Mouse (Mus musculus): ENCODE measurements at regions not wholly inside any gene's neighbourhood (a gene's known extent, or its start where the extent isn't known, plus 50 kb on each side); places are given as distances from the start of the nearest gene placed in this dataset.

- DNase-seq (ENCODE audit: low spot score in 2 of 2): no peak
Measured at GRCm38 (mm10) chr9:61766187-61766586, 148.2 kb downstream of the Rplp1 start.

GRCm38 (mm10) chr9:61765366-61765765, 149.0 kb downstream of the Rplp1 start:
- no peak for DNase-seq (ENCODE audit: low spot score in 2 of 2)

GRCm38 (mm10) chr9:61757806-61758205, 156.5 kb downstream of the Rplp1 start:
- DNase-seq (ENCODE audit: low spot score in 2 of 2): no peak

GRCm38 (mm10) chr9:61756801-61757342, 157.5 kb downstream of the Rplp1 start:
- no peak for DNase-seq (ENCODE audit: low spot score in 2 of 2)

GRCm38 (mm10) chr9:61756224-61756800, 158.0 kb downstream of the Rplp1 start:
- no peak for DNase-seq (ENCODE audit: low spot score in 2 of 2)

- DNase-seq (ENCODE audit: low spot score in 2 of 2): no peak
Measured at GRCm38 (mm10) chr9:61755311-61755710, 159.0 kb downstream of the Rplp1 start.

GRCm38 (mm10) chr9:61753795-61754194, 160.5 kb downstream of the Rplp1 start:
- DNase-seq (ENCODE audit: low spot score in 2 of 2): no peak

- no peak for DNase-seq (ENCODE audit: low spot score in 2 of 2)
Measured at GRCm38 (mm10) chr9:61749201-61749600, 165.1 kb downstream of the Rplp1 start.

- no peak for DNase-seq (ENCODE audit: low spot score in 2 of 2)
Measured at GRCm38 (mm10) chr9:61748416-61748815, 165.9 kb downstream of the Rplp1 start.

- DNase-seq (ENCODE audit: low spot score in 2 of 2): no peak
Measured at GRCm38 (mm10) chr9:61746401-61746800, 167.9 kb downstream of the Rplp1 start.

- no peak for DNase-seq (ENCODE audit: low spot score in 2 of 2)
Measured at GRCm38 (mm10) chr9:61745301-61745801, 169.0 kb downstream of the Rplp1 start.

GRCm38 (mm10) chr9:61733540-61733939, 180.8 kb downstream of the Rplp1 start:
- no peak for DNase-seq (ENCODE audit: low spot score in 2 of 2)

- no peak for DNase-seq (ENCODE audit: low spot score in 2 of 2)
Measured at GRCm38 (mm10) chr9:61732747-61733146, 181.6 kb downstream of the Rplp1 start.

- DNase-seq (ENCODE audit: low spot score in 2 of 2): no peak
Measured at GRCm38 (mm10) chr9:61728115-61728514, 186.2 kb downstream of the Rplp1 start.

GRCm38 (mm10) chr9:61727651-61728050, 186.7 kb downstream of the Rplp1 start:
- no peak for DNase-seq (ENCODE audit: low spot score in 2 of 2)

GRCm38 (mm10) chr9:61724070-61724469, 190.3 kb downstream of the Rplp1 start:
- DNase-seq (ENCODE audit: low spot score in 2 of 2): no peak

- no peak for DNase-seq (ENCODE audit: low spot score in 2 of 2)
Measured at GRCm38 (mm10) chr9:61723021-61723581, 191.2 kb downstream of the Rplp1 start.

GRCm38 (mm10) chr9:61721851-61722250, 192.5 kb downstream of the Rplp1 start:
- no peak for DNase-seq (ENCODE audit: low spot score in 2 of 2)

- no peak for DNase-seq (ENCODE audit: low spot score in 2 of 2)
Measured at GRCm38 (mm10) chr9:61721071-61721470, 193.3 kb downstream of the Rplp1 start.

- no peak for DNase-seq (ENCODE audit: low spot score in 2 of 2)
Measured at GRCm38 (mm10) chr9:61720206-61720605, 194.1 kb downstream of the Rplp1 start.

- DNase-seq (ENCODE audit: low spot score in 2 of 2): no peak
Measured at GRCm38 (mm10) chr9:61716751-61717150, 197.6 kb downstream of the Rplp1 start.

GRCm38 (mm10) chr9:61714331-61715035, 199.9 kb downstream of the Rplp1 start:
- no peak for DNase-seq (ENCODE audit: low spot score in 2 of 2)

Data from adrenal gland, postnatal 4 days (tissue).